Mouse (Mus musculus): ENCODE results near the gene Fam210b. TPM values are rescaled to one million over a fixed set of nuclear protein-coding genes. Genes with fewer than 3 reads are reported as not detected.

Gene Fam210b
- polyA plus RNA-seq, 1 experiment from 2014 or later, result 18.8 TPM

GRCm38 (mm10) chr2:172405011-172405410 lies 59.6 kb downstream of the Fam210b start:
- Histone ChIP-seq H3K4me2 (ENCODE audit: low read length) (no peak overlapping the region), H3K9ac (ENCODE audit: low read depth, low read length) (no peak overlapping the region), H3K27me3 (replicated peaks; ENCODE audit: control insufficient read depth, insufficient read depth, low read length) (no peaks in the 10 kb centered on the region), H3K27ac (ENCODE audit: low read depth, low read length) (no peak overlapping the region), H3K36me3 (ENCODE audit: control insufficient read depth, insufficient read depth, low read length) (no peaks in the 10 kb centered on the region), H3K9me3 (ENCODE audit: control insufficient read depth, low read length) (no peaks in the 10 kb centered on the region), H3K4me3 (ENCODE audit: low read length) (no peak overlapping the region), H3K4me1 (ENCODE audit: control insufficient read depth, insufficient read depth, low read depth, low read length) (no peaks in the 10 kb centered on the region)
- 72% methylated on average over 3 of the region's 3 CpGs for WGBS
- ATAC-seq, result no peak

Other genes with a start within 250 kb of the Fam210b start
- gene Mc3r, start 97.1 kb upstream of the Fam210b start, polyA plus RNA-seq (2015; fragmentation: Nextera tagmentation; extraction: Ambion mirVana), result 0.11 and 0.19 TPM in 2 replicates
- 17.0 and 20.8 TPM in 2 replicates for gene Aurka, start 25.0 kb downstream of the Fam210b start, polyA plus RNA-seq (2015; fragmentation: Nextera tagmentation; extraction: Ambion mirVana)
- gene Cstf1, start 25.1 kb downstream of the Fam210b start, polyA plus RNA-seq (2015; fragmentation: Nextera tagmentation; extraction: Ambion mirVana), result 20.8 and 23.8 TPM in 2 replicates
- gene Cass4, start 48.2 kb downstream of the Fam210b start, polyA plus RNA-seq (2015; fragmentation: Nextera tagmentation; extraction: Ambion mirVana), result 0.06 and 0.19 TPM in 2 replicates
- 95.1 and 96.1 TPM in 2 replicates for gene Rtf2, start 95.0 kb downstream of the Fam210b start, polyA plus RNA-seq (2015; fragmentation: Nextera tagmentation; extraction: Ambion mirVana)
- 0.96 and 1.4 TPM in 2 replicates for gene Gcnt7, start 113.0 kb downstream of the Fam210b start, polyA plus RNA-seq (2015; fragmentation: Nextera tagmentation; extraction: Ambion mirVana)
- gene Fam209, start 127.0 kb downstream of the Fam210b start, polyA plus RNA-seq (2015; fragmentation: Nextera tagmentation; extraction: Ambion mirVana), result 0.24 and 0.31 TPM in 2 replicates
- 0.11 and 0.80 TPM in 2 replicates for gene Tfap2c, start 204.0 kb downstream of the Fam210b start, polyA plus RNA-seq (2015; fragmentation: Nextera tagmentation; extraction: Ambion mirVana)